Mouse (Mus musculus): ENCODE data around the gene Psmb5.
"Not testable (repeated sequence)": the region's sequence is repeated elsewhere in the genome, so short reads cannot be mapped to it uniquely, and the experiment has no call there.

Psmb5 gene

GRCm38 (mm10) chr14:54630583-54631239 is 12.9 kb upstream of the Psmb5 start:
- DNase-seq, result no peak

GRCm38 (mm10) chr14:54629797-54630196 is 12.0 kb upstream of the Psmb5 start:
- DNase-seq, result no peak

- no peak for DNase-seq
These were observed 10.3 kb upstream of the Psmb5 start for GRCm38 (mm10) chr14:54628103-54628502.

- DNase-seq, result no peak
These were observed 7.2 kb upstream of the Psmb5 start for GRCm38 (mm10) chr14:54624976-54625375.

GRCm38 (mm10) chr14:54623334-54623733 is 5.5 kb upstream of the Psmb5 start:
- DNase-seq, result no peak

GRCm38 (mm10) chr14:54621133-54621532 is 3.3 kb upstream of the Psmb5 start, which contains the start of gene Psmb11:
Gene Psmb11, plus strand, starts transcription at chr14:54621433.
- no peak for DNase-seq

- DNase-seq, result peak; percentile 39
These were observed 498 bp downstream of the Psmb5 start for GRCm38 (mm10) chr14:54617152-54617896.

- no peak for DNase-seq
These were observed 1.5 kb downstream of the Psmb5 start for GRCm38 (mm10) chr14:54616226-54616825.

GRCm38 (mm10) chr14:54614130-54614529 is 3.7 kb downstream of the Psmb5 start:
- DNase-seq, result not testable (repeated sequence)

GRCm38 (mm10) chr14:54610648-54611047 is 7.2 kb downstream of the Psmb5 start:
- DNase-seq, result no peak

- DNase-seq, result peak; percentile 56
These were observed 7.9 kb downstream of the Psmb5 start for GRCm38 (mm10) chr14:54609962-54610361.

- no peak for DNase-seq
These were observed 8.6 kb downstream of the Psmb5 start for GRCm38 (mm10) chr14:54609245-54609644.

GRCm38 (mm10) chr14:54607226-54607625 is 10.6 kb downstream of the Psmb5 start:
- DNase-seq, result no peak

- peak; percentile 91 for DNase-seq
These were observed 12.0 kb downstream of the Psmb5 start, which contains the start of gene 4931414P19Rik for GRCm38 (mm10) chr14:54605752-54606321. Gene 4931414P19Rik, minus strand, starts transcription at chr14:54605993.

- no peak for DNase-seq
These were observed 14.1 kb downstream of the Psmb5 start for GRCm38 (mm10) chr14:54603686-54604085.

- peak; percentile 99 for DNase-seq
These were observed 14.7 kb downstream of the Psmb5 start for GRCm38 (mm10) chr14:54603038-54603654.

GRCm38 (mm10) chr14:54602613-54603012 is 15.2 kb downstream of the Psmb5 start:
- peak; percentile 48 for DNase-seq

- no peak for DNase-seq
These were observed 16.2 kb downstream of the Psmb5 start for GRCm38 (mm10) chr14:54601601-54602000.

- DNase-seq, result no peak
These were observed 20.7 kb downstream of the Psmb5 start for GRCm38 (mm10) chr14:54597084-54597483.

- DNase-seq, result no peak
These were observed 23.0 kb downstream of the Psmb5 start for GRCm38 (mm10) chr14:54594631-54595414.

GRCm38 (mm10) chr14:54594055-54594454 is 23.8 kb downstream of the Psmb5 start:
- DNase-seq, result no peak

- DNase-seq, result peak; percentile 17
These were observed 25.4 kb downstream of the Psmb5 start for GRCm38 (mm10) chr14:54592319-54592934.
